Mouse (Mus musculus) MEL (cell line): ENCODE results near the gene Ifngr2. TPM values are rescaled to one million over a fixed set of nuclear protein-coding genes. Genes with fewer than 3 reads are reported as not detected.

Experiments used
- DNase-seq: peaks from one replicate; pipeline ENCODE4 v3.0.0; 2011; ENCODE audit warnings: low read depth, low spot score
- H3K27ac ChIP-seq: 2 replicates; pipeline ENCODE4 v1.5.1; 2012; ENCODE audit warnings: low read depth, mild to moderate bottlenecking, control low read depth, low read length, moderate library complexity; ENCODE audit not compliant: control insufficient read depth
- H3K27me3 ChIP-seq, 2 experiments: fragments of 150-350 bp in 1 of 2; sonication (generic) in 1 of 2; 2 replicates each; pipeline ENCODE4 v1.6.1; 2012; ENCODE audit warnings: low read length in 2 of 2, mild to moderate bottlenecking in 2 of 2, improper control_type of control experiment in 1 of 2, moderate library complexity in 1 of 2; ENCODE audit not compliant: insufficient read depth in 2 of 2, control insufficient read depth in 1 of 2
- H3K36me3 ChIP-seq, 2 experiments: 2 replicates each; pipeline ENCODE4 v1.6.1; 2012 to 2014; ENCODE audit warnings: low read length in 2 of 2, improper control_type of control experiment in 1 of 2, inconsistent platforms in 1 of 2, mild to moderate bottlenecking in 1 of 2; ENCODE audit not compliant: insufficient read depth in 2 of 2, control insufficient read depth in 1 of 2
- H3K4me1 ChIP-seq, 2 experiments: fragments of 150-350 bp in 1 of 2; sonication (generic) in 1 of 2; 2 replicates each; pipeline ENCODE4 v1.6.1; 2012; ENCODE audit warnings: low read length in 2 of 2, improper control_type of control experiment in 1 of 2, mild to moderate bottlenecking in 1 of 2; ENCODE audit not compliant: insufficient read depth in 2 of 2, control insufficient read depth in 1 of 2
- H3K4me3 ChIP-seq, 2 experiments: fragments of 150-350 bp in 1 of 2; sonication (generic) in 1 of 2; 2 replicates each; pipeline ENCODE4 v1.5.1; 2012; ENCODE audit warnings: low read depth in 2 of 2, low read length in 2 of 2, mild to moderate bottlenecking in 2 of 2, moderate library complexity in 2 of 2, control low read depth in 1 of 2, improper control_type of control experiment in 1 of 2; ENCODE audit not compliant: control insufficient read depth in 1 of 2, insufficient read depth in 1 of 2
- H3K79me2 ChIP-seq: 2 replicates; pipeline ENCODE4 v1.6.1; 2012; ENCODE audit warnings: mild to moderate bottlenecking, low read length, moderate library complexity; ENCODE audit not compliant: control insufficient read depth, poor library complexity, insufficient read depth
- H3K9ac ChIP-seq: 2 replicates; pipeline ENCODE4 v1.6.1; 2012; ENCODE audit warnings: low read depth, mild to moderate bottlenecking, control low read depth, low read length, moderate library complexity; ENCODE audit not compliant: control insufficient read depth, poor library complexity, severe bottlenecking
- H3K9me3 ChIP-seq: fragments of 150-350 bp; sonication (generic); replicated peaks from 2 replicates; pipeline ENCODE4 v1.6.1; 2012; ENCODE audit warnings: mild to moderate bottlenecking, low read length, improper control_type of control experiment, moderate library complexity; ENCODE audit not compliant: insufficient read depth
- BHLHE40 ChIP-seq: IDR thresholded peaks from 2 replicates; pipeline ENCODE4 v1.6.1; 2012; ENCODE audit warnings: low read depth, mild to moderate bottlenecking, inconsistent platforms, low read length, improper control_type of control experiment, borderline replicate concordance
- CHD1 ChIP-seq: IDR thresholded peaks from 2 replicates; pipeline ENCODE4 v1.6.1; 2012; ENCODE audit warnings: low read depth, mild to moderate bottlenecking, inconsistent platforms, low read length, improper control_type of control experiment
- CHD2 ChIP-seq: IDR thresholded peaks from 2 replicates; pipeline ENCODE4 v1.6.1; 2011; ENCODE audit warnings: low read length, improper control_type of control experiment
- CTCF ChIP-seq, 3 experiments: IDR thresholded peaks in 2 of 3; conservative IDR thresholded peaks in 1 of 3; 2 replicates each; pipeline ENCODE4 v1.5.1; 2011 to 2012; ENCODE audit warnings: low read length in 3 of 3, low read depth in 2 of 3, mild to moderate bottlenecking in 2 of 3, improper control_type of control experiment in 1 of 3, inconsistent platforms in 1 of 3, mixed read lengths in 1 of 3, moderate library complexity in 1 of 3; ENCODE audit not compliant: control insufficient read depth in 1 of 3, insufficient read depth in 1 of 3, poor library complexity in 1 of 3, severe bottlenecking in 1 of 3
- E2F4 ChIP-seq: IDR thresholded peaks from 2 replicates; pipeline ENCODE4 v1.6.1; 2011; ENCODE audit warnings: low read depth, low read length, improper control_type of control experiment, borderline replicate concordance
- ELF1 ChIP-seq: IDR thresholded peaks from 2 replicates; pipeline ENCODE4 v1.6.1; 2014; ENCODE audit warnings: low read depth, mild to moderate bottlenecking, inconsistent platforms, low read length, improper control_type of control experiment, moderate library complexity
- EP300 ChIP-seq, 2 experiments: IDR thresholded peaks; 2 replicates each; pipeline ENCODE4 v1.6.1; 2011; ENCODE audit warnings: improper control_type of control experiment in 2 of 2, low read length in 2 of 2, low read depth in 1 of 2, mild to moderate bottlenecking in 1 of 2
- ETS1 ChIP-seq: IDR thresholded peaks from 2 replicates; pipeline ENCODE4 v1.6.1; 2012; ENCODE audit warnings: low read depth, mild to moderate bottlenecking, inconsistent platforms, low read length, improper control_type of control experiment, moderate library complexity
- GABPA ChIP-seq: IDR thresholded peaks from 2 replicates; pipeline ENCODE4 v1.6.1; 2012; ENCODE audit warnings: low read depth, mild to moderate bottlenecking, inconsistent platforms, low read length, improper control_type of control experiment, moderate library complexity
- GATA1 ChIP-seq: IDR thresholded peaks from 2 replicates; pipeline ENCODE4 v1.6.1; 2011; ENCODE audit warnings: low read depth, low read length, improper control_type of control experiment
- KAT2A ChIP-seq: conservative IDR thresholded peaks from 2 replicates; pipeline ENCODE4 v1.6.1; 2012; ENCODE audit warnings: low read depth, low read length, improper control_type of control experiment, inconsistent platforms
- MEF2A ChIP-seq: IDR thresholded peaks from 2 replicates; pipeline ENCODE4 v1.6.1; 2014; ENCODE audit warnings: low read depth, mild to moderate bottlenecking, inconsistent platforms, low read length, improper control_type of control experiment; ENCODE audit not compliant: poor library complexity, insufficient replicate concordance, severe bottlenecking; ENCODE audit errors: extremely low read depth
- MXI1 ChIP-seq: IDR thresholded peaks from 2 replicates; pipeline ENCODE4 v1.6.1; 2011; ENCODE audit warnings: mild to moderate bottlenecking, low read depth, low read length, improper control_type of control experiment
- NELFE ChIP-seq: IDR thresholded peaks from 2 replicates; pipeline ENCODE4 v1.6.1; 2011; ENCODE audit warnings: low read depth, low read length, improper control_type of control experiment
- POLR2AphosphoS5 ChIP-seq: IDR thresholded peaks from 2 replicates; pipeline ENCODE4 v1.6.1; 2012; ENCODE audit warnings: low read depth, borderline replicate concordance, mild to moderate bottlenecking, inconsistent platforms, low read length, moderate library complexity, mixed read lengths
- RAD21 ChIP-seq: IDR thresholded peaks from 2 replicates; pipeline ENCODE4 v1.6.1; 2011; ENCODE audit warnings: mild to moderate bottlenecking, low read depth, low read length, improper control_type of control experiment
- RCOR1 ChIP-seq: IDR thresholded peaks from 2 replicates; pipeline ENCODE4 v1.6.1; 2012; ENCODE audit warnings: low read depth, mild to moderate bottlenecking, inconsistent platforms, low read length, improper control_type of control experiment
- SIN3A ChIP-seq: IDR thresholded peaks from 2 replicates; pipeline ENCODE4 v1.6.1; 2012; ENCODE audit warnings: low read length, improper control_type of control experiment, inconsistent platforms
- SMC3 ChIP-seq: IDR thresholded peaks from 2 replicates; pipeline ENCODE4 v1.6.1; 2011; ENCODE audit warnings: low read depth, low read length, improper control_type of control experiment
- UBTF ChIP-seq: IDR thresholded peaks from 2 replicates; pipeline ENCODE4 v1.6.1; 2012; ENCODE audit warnings: low read depth, mild to moderate bottlenecking, inconsistent platforms, low read length, improper control_type of control experiment, moderate library complexity, borderline replicate concordance; ENCODE audit not compliant: insufficient read depth
- USF2 ChIP-seq, 2 experiments: IDR thresholded peaks; 2 replicates each; pipeline ENCODE4 v1.6.1; 2011 to 2012; ENCODE audit warnings: improper control_type of control experiment in 2 of 2, low read length in 2 of 2, borderline replicate concordance in 1 of 2, inconsistent platforms in 1 of 2, low read depth in 1 of 2, mild to moderate bottlenecking in 1 of 2; ENCODE audit not compliant: insufficient read depth in 1 of 2
- ZKSCAN1 ChIP-seq: IDR thresholded peaks from 2 replicates; pipeline ENCODE4 v1.6.1; 2012; ENCODE audit warnings: low read depth, mild to moderate bottlenecking, inconsistent platforms, low read length, improper control_type of control experiment, moderate library complexity
- ZMIZ1 ChIP-seq: IDR thresholded peaks from 2 replicates; pipeline ENCODE4 v1.6.1; 2012; ENCODE audit warnings: low read depth, mild to moderate bottlenecking, inconsistent platforms, low read length, improper control_type of control experiment, moderate library complexity
- ZNF384 ChIP-seq: IDR thresholded peaks from 2 replicates; pipeline ENCODE4 v1.6.1; 2012; ENCODE audit warnings: low read depth, mild to moderate bottlenecking, inconsistent platforms, low read length, improper control_type of control experiment
- polyA plus RNA-seq, 2 experiments: library from polyadenylated mRNA; stranded (reverse) in 1 of 2; unstranded in 1 of 2; fragments of >175 nt in 1 of 2; fragments of >200 nt in 1 of 2; gene quantifications; 2 replicates each; pipeline versions ENCODE4 v1.2.1 to v1.2.4; 2012; ENCODE audit warnings: low replicate concordance in 2 of 2, low read depth in 1 of 2; ENCODE audit not compliant: insufficient read length in 2 of 2, insufficient read depth in 1 of 2, missing spikeins in 1 of 2
- total RNA-seq: library from RNA; depleted of rRNA; stranded (reverse); fragments of 300-350 nt; gene quantifications from 2 replicates; pipeline ENCODE4 v1.2.3, GENCODE M21; 2012

Gene Ifngr2
- total and polyA plus RNA-seq, 3 experiments = 2.8 to 11.0 TPM; not detected in 1

DNA sequence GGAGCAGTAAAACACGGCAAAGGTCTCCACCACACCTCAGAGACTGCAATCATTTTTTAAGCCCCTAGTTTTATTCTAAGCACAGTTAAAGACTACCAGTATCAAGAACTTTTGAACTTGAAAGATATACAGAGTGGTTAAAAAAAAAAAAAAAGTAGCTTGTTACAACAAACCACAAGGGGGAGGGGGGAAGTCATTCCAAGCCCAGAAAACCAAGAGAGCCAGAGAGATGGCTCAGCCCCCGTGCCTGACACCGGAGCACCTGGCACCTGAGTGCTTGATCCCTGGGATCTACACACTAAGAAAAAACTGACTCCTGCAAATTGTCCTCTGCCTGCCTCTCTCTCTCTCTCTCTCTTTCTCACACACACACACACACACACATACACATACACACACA lies 46.4 kb downstream of the Ifngr2 start:
- Histone ChIP-seq H3K36me3 (no peaks in the 10 kb centered on the region), H3K27me3 (no peaks in the 10 kb centered on the region), H3K4me1 (no peaks in the 10 kb centered on the region), H3K79me2 (no peaks in the 10 kb centered on the region; the same call in 1 of the 2 replicates), H3K27ac (no peak overlapping the region), H3K4me3 (no peak overlapping the region), H3K9me3 (no peaks in the 10 kb centered on the region), H3K9ac (no peak overlapping the region)
- TF ChIP-seq MEF2A (no peak), RAD21 (no peak), ELF1 (no peak), KAT2A (no peak), RCOR1 (no peak), ZNF384 (peak; percentile 90), ZMIZ1 (no peak)
- DNase-seq = peak; percentile 19

- Histone ChIP-seq H3K27me3 (no peaks in the 10 kb centered on the region), H3K9ac (no peak overlapping the region), H3K9me3 (no peaks in the 10 kb centered on the region), H3K4me1 (no peaks in the 10 kb centered on the region), H3K79me2 (no peaks in the 10 kb centered on the region; the same call in 1 of the 2 replicates), H3K36me3 (no peaks in the 10 kb centered on the region), H3K4me3 (no peak overlapping the region), H3K27ac (no peak overlapping the region)
- DNase-seq = no peak
- TF ChIP-seq GABPA (no peak), SMC3 (no peak), ZKSCAN1 (no peak), UBTF (no peak), CHD2 (no peak), EP300 (IDR thresholded peaks at IDR 0.05; ENCODE audit: low read depth in 1 of 2, low read length in 2 of 2) (no peak), ZMIZ1 (no peak)
Measured at GRCm38 (mm10) chr16:91595076-91595475, 48.2 kb downstream of the Ifngr2 start.

DNA sequence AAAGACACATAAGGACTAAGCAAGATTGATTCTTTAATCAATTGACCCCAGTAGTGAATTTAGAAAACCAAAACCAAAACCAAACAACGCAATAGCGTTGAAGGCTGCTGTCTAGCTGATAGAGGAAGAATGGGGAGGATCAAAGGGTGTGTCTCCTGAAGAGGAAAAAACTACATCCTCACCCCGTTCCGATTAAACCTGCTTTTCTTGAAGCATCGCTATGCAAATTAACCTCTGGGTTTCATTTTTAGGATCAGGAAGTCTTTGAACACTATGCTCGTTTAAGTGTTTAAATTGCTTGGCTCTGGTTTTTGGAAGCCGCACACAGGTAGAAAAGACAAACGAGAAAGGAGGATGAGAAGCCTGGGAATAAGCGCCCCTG lies 49.5 kb downstream of the Ifngr2 start:
- H3K79me2 ChIP-seq = no peaks in the 10 kb centered on the region; the same call in 1 of the 2 replicates
- DNase-seq = peak; percentile 84
- H3K9ac ChIP-seq = peak overlapping the region; percentile 71
- H3K4me3 ChIP-seq = peak overlapping the region; percentile 55 to 89
- H3K36me3 ChIP-seq = no peaks in the 10 kb centered on the region
- no peaks in the 10 kb centered on the region for H3K4me1 ChIP-seq
- no peaks in the 10 kb centered on the region for H3K27me3 ChIP-seq
- no peaks in the 10 kb centered on the region for H3K9me3 ChIP-seq
- TF ChIP-seq BHLHE40 (0 out of 2 replicates have a peak, but pooled peaks have one; percentile 7), USF2 (IDR thresholded peaks at IDR 0.05; ENCODE audit: borderline replicate concordance in 1 of 2, insufficient read depth in 1 of 2, low read depth in 1 of 2, low read length in 2 of 2) (no peak), CHD1 (no peak), ELF1 (no peak), SIN3A (peak; percentile 40), EP300 (IDR thresholded peaks at IDR 0.05; ENCODE audit: low read depth in 1 of 2, low read length in 2 of 2) (0 out of 4 replicates have a peak, but pooled peaks have one; percentile 9 to 22), GABPA (no peak), CTCF (IDR thresholded peaks at IDR 0.05 in 2 of 3, conservative IDR thresholded peaks at IDR 0.05 in 1 of 3; ENCODE audit: control insufficient read depth in 1 of 3, insufficient read depth in 1 of 3, low read depth in 2 of 3, low read length in 3 of 3, poor library complexity in 1 of 3, severe bottlenecking in 1 of 3) (no peak), MXI1 (peak; percentile 44; the same call in 1 of the 2 replicates), GATA1 (no peak), RCOR1 (peak; percentile 60), NELFE (no peak), ETS1 (peak; percentile 70), E2F4 (no peak), ZNF384 (peak; percentile 38; the same call in 1 of the 2 replicates), POLR2AphosphoS5 (no peak)
- peak overlapping the region; percentile 33 for H3K27ac ChIP-seq
